16 mouse cellular contexts compared by ENCODE assay signal in the genomic region with DNA sequence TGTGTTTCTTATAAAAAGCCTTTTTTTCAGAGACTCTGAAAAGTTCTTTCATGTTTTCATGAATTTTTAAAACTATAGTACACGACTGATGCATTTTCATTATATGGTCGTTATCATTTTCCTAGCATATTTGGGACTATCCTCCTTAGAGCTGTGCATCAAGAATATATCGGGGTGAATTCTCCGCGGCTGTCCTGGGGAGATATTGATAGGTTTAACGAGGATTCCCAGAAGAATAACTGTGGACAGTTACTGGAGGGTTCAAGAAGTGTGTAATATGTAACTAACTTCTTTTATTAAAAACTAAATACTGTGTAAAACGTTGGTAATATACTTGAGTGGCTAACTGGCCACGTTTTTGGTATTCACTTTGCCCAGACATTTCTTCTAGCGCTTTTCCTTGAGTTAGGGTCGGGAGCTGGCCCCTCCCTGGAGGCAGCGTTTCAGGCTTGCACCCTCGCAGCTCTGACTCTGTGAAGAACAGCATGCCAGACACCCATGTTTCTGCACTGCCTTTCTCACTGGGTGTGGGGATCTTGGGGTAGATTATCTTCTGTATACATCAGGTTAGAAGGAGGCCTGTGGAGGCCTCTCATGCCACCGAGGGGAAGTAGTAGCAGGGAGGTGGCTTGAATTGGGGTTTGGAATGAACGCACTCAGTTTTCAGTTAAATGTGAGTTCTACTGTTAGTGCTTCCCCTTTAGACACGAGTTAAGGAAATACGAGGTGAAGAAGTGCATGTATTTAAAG. TPM values are rescaled to one million over a fixed set of nuclear protein-coding genes. Genes with fewer than 3 reads are reported as not detected.
A peak's percentile ranks its signal among the peaks of the same experiment; 100 is the strongest.
DNase-seq lines count a peak whose midpoint lies in the region; ATAC-seq lines count a peak whose summit lies in the region.
"Had no signal": no experiment of that assay in that cellular context is flagged by ENCODE, and none has a peak within 500 bp of the region (broad histone marks: within the 10 kb centered on the region; RNA-seq: fewer than 3 reads in every experiment).

No protein-coding gene starts in this region.

- H3K4me3 ChIP-seq in liver, embryonic 12.5 days = peak overlapping the region; percentile 42

- DNase-seq in lung, postnatal 36 days = peak; percentile 29
- DNase-seq in lung, postnatal 4 days = no peak
- DNase-seq in B cell, adult 2 months = no peak
- DNase-seq in right cerebral cortex, postnatal 14 days = no peak
- no peak for DNase-seq in kidney, postnatal 14 days
- DNase-seq: adrenal gland, adult 2 months; gastrocnemius, postnatal 25 days; heart, postnatal 36 days; kidney, adult 18-20 months; lung, adult 18-20 months; thymus, adult 2 months had no signal

- peaks cover 43% of the 10 kb centered on the region for H3K36me3 ChIP-seq in liver, embryonic 12.5 days

- peaks cover 95% of the 10 kb centered on the region for H3K4me1 ChIP-seq in liver, embryonic 12.5 days

- WGBS in liver, embryonic 12.5 days (ENCODE audit: insufficient replicate concordance) = 20% methylated on average over 16 of the region's 16 CpGs

- ATAC-seq in common myeloid progenitor, adult 5-6 weeks (replicated peaks; ENCODE audit: low read depth, poor library complexity, severe bottlenecking) = peak; percentile 57
- peak; percentile 92 for ATAC-seq in liver, embryonic 12.5 days
- ATAC-seq in megakaryocyte-erythroid progenitor cell, adult 5-6 weeks (replicated peaks; ENCODE audit: low FRiP score, low TSS enrichment, poor library complexity, severe bottlenecking) = peak; percentile 84

- peak overlapping the region; percentile 69 for H3K4me2 ChIP-seq in liver, embryonic 12.5 days
- H3K4me2 ChIP-seq: heart, embryonic 11.5 days had no signal

- H3K27me3 ChIP-seq in liver, embryonic 12.5 days (replicated peaks) = no peaks in the 10 kb centered on the region
- H3K27me3 ChIP-seq: CH12.LX had no signal

- peak overlapping the region; percentile 71 for H3K9ac ChIP-seq in liver, embryonic 12.5 days

- H3K9me3 ChIP-seq in liver, embryonic 12.5 days (replicated peaks) = no peaks in the 10 kb centered on the region

- H3K27ac ChIP-seq in liver, embryonic 12.5 days = peak overlapping the region; percentile 97

RNA-seq across cellular contexts. Expression of gene Vrk1, which starts 16.5 kb away (rescaled TPM):
- 152 and 167 TPM in 2 replicates for total RNA-seq in common myeloid progenitor, adult 5-6 weeks (2017)
- polyA plus RNA-seq in liver, embryonic 12.5 days (2016; fragmentation: Nextera tagmentation; extraction: Ambion mirVana) = 136 and 141 TPM in 2 replicates
- 72.5 and 90.8 TPM in 2 replicates for total RNA-seq in megakaryocyte-erythroid progenitor cell, adult 5-6 weeks (2014; fragmentation: Nextera tagmentation)
- total RNA-seq in megakaryocyte-erythroid progenitor cell, adult 5-6 weeks (2017) = 149 and 178 TPM in 2 replicates
